Comparison of ENCODE assay signal across 10 mouse cellular contexts in genomic region chr17:26533871-26534372, GRCm38 (mm10). TPM values are rescaled to one million over a fixed set of nuclear protein-coding genes. Genes with fewer than 3 reads are reported as not detected.
DNase-seq lines count a peak whose midpoint lies in the region; ATAC-seq and TF ChIP-seq lines count a peak whose summit lies in the region.
"Had no signal": no experiment of that assay in that cellular context is flagged by ENCODE, and none has a peak within 500 bp of the region (broad histone marks: within the 10 kb centered on the region; RNA-seq: fewer than 3 reads in every experiment).

No protein-coding gene starts in this region.

- H3K27ac ChIP-seq in testis, adult 2 months (ENCODE audit: control insufficient read depth, insufficient read depth, low read depth, low read length): peak overlapping the region; percentile 25; the same call in 1 of the 2 replicates
- H3K27ac ChIP-seq in liver, embryonic 16.5 days (ENCODE audit: low read length): peak overlapping the region; percentile 75
- peak overlapping the region; percentile 73 for H3K27ac ChIP-seq in stomach, postnatal 0 days (replicated peaks)
- H3K27ac ChIP-seq in midbrain, embryonic 14.5 days (replicated peaks; ENCODE audit: low read depth, low read length): no peak overlapping the region

- intact Hi-C loops in left cerebral cortex, postnatal 14 days (cut with DNase I): no loop called here

- no peaks in the 10 kb centered on the region; the same call in 1 of the 2 replicates for H3K4me1 ChIP-seq in testis, adult 2 months (ENCODE audit: control insufficient read depth, insufficient read depth, low read length)
- peaks cover 35% of the 10 kb centered on the region for H3K4me1 ChIP-seq in liver, embryonic 16.5 days (ENCODE audit: control insufficient read depth, low read depth, low read length)
- no peaks in the 10 kb centered on the region for H3K4me1 ChIP-seq in stomach, postnatal 0 days (replicated peaks; ENCODE audit: control insufficient read depth, insufficient read depth)
- H3K4me1 ChIP-seq in midbrain, embryonic 14.5 days (ENCODE audit: control insufficient read depth, insufficient read depth, low read length): no peaks in the 10 kb centered on the region

- DNase-seq in adrenal gland, postnatal 36 days: peak; percentile 41 to 61
- no peak for DNase-seq in adrenal gland, adult 18-20 months (ENCODE audit: low spot score in 2 of 2)
- no peak for DNase-seq in testis, postnatal 14 days (ENCODE audit: low spot score)
- no peak for DNase-seq in stomach, postnatal 0 days (ENCODE audit: low spot score)
- no peak for DNase-seq in left cerebral cortex, postnatal 14 days (ENCODE audit: low spot score in 2 of 2)
- DNase-seq in midbrain, embryonic 14.5 days: no peak
- DNase-seq: layer of hippocampus, postnatal 36 days; right cerebral cortex, postnatal 25 days had no signal

- TF ChIP-seq POLR2A in testis, adult 2 months (IDR thresholded peaks at IDR 0.05; ENCODE audit: control insufficient read depth, low read depth, low read length): no peak

- H3K9me3 ChIP-seq in liver, embryonic 16.5 days (replicated peaks; ENCODE audit: control insufficient read depth, low read length): no peaks in the 10 kb centered on the region
- H3K9me3 ChIP-seq in stomach, postnatal 0 days (ENCODE audit: control insufficient read depth, low read length): no peaks in the 10 kb centered on the region
- H3K9me3 ChIP-seq in midbrain, embryonic 14.5 days (ENCODE audit: control insufficient read depth, low read length): no peaks in the 10 kb centered on the region

- no peak for ATAC-seq in liver, embryonic 16.5 days (ENCODE audit: low read depth)
- ATAC-seq in stomach, postnatal 0 days (ENCODE audit: low FRiP score, low TSS enrichment): peak; percentile 30; the same call in 1 of the 2 replicates
- ATAC-seq in midbrain, embryonic 14.5 days (ENCODE audit: low FRiP score, low TSS enrichment): no peak

- 42% methylated on average over 5 of the region's 5 CpGs for WGBS in liver, embryonic 16.5 days (ENCODE audit: insufficient replicate concordance)
- WGBS in stomach, postnatal 0 days: 29% methylated on average over 5 of the region's 5 CpGs
- WGBS in midbrain, embryonic 14.5 days: 90% methylated on average over 5 of the region's 5 CpGs

- no peak overlapping the region for H3K9ac ChIP-seq in liver, embryonic 16.5 days (ENCODE audit: low read depth, low read length)
- no peak overlapping the region for H3K9ac ChIP-seq in stomach, postnatal 0 days (ENCODE audit: low read length)
- no peak overlapping the region for H3K9ac ChIP-seq in midbrain, embryonic 14.5 days (replicated peaks; ENCODE audit: low read length)

- no peak overlapping the region for H3K4me3 ChIP-seq in testis, adult 2 months (ENCODE audit: control insufficient read depth, low read depth, low read length)
- H3K4me3 ChIP-seq in liver, embryonic 16.5 days (ENCODE audit: low read depth, low read length): no peak overlapping the region
- H3K4me3 ChIP-seq in stomach, postnatal 0 days (ENCODE audit: low read depth, low read length): no peak overlapping the region
- H3K4me3 ChIP-seq in midbrain, embryonic 14.5 days (replicated peaks; ENCODE audit: low read depth, low read length): no peak overlapping the region

- no peak overlapping the region for H3K4me2 ChIP-seq in liver, embryonic 16.5 days (ENCODE audit: low read depth, low read length)
- no peak overlapping the region for H3K4me2 ChIP-seq in stomach, postnatal 0 days (replicated peaks; ENCODE audit: low read depth)
- H3K4me2 ChIP-seq in midbrain, embryonic 14.5 days (ENCODE audit: low read length): no peak overlapping the region

- no peak for TF ChIP-seq CTCF in testis, adult 2 months (IDR thresholded peaks at IDR 0.05; ENCODE audit: control insufficient read depth, insufficient read depth, insufficient replicate concordance, low read depth, low read length)
- no peak for TF ChIP-seq CTCF in stomach, postnatal 0 days (IDR thresholded peaks at IDR 0.05; ENCODE audit: low read depth)

- no peaks in the 10 kb centered on the region for H3K27me3 ChIP-seq in testis, adult 2 months (ENCODE audit: control insufficient read depth, insufficient read depth, low read length)
- no peaks in the 10 kb centered on the region for H3K27me3 ChIP-seq in liver, embryonic 16.5 days (ENCODE audit: control insufficient read depth, insufficient read depth, low read depth, low read length)
- no peaks in the 10 kb centered on the region for H3K27me3 ChIP-seq in stomach, postnatal 0 days (ENCODE audit: control insufficient read depth, insufficient read depth, low read length)
- H3K27me3 ChIP-seq in midbrain, embryonic 14.5 days (ENCODE audit: control insufficient read depth, insufficient read depth, low read length): no peaks in the 10 kb centered on the region

- H3K36me3 ChIP-seq in testis, adult 2 months (ENCODE audit: control insufficient read depth, insufficient read depth, low read length): no peaks in the 10 kb centered on the region
- no peaks in the 10 kb centered on the region for H3K36me3 ChIP-seq in liver, embryonic 16.5 days (ENCODE audit: control insufficient read depth, insufficient read depth)
- H3K36me3 ChIP-seq in stomach, postnatal 0 days (ENCODE audit: control insufficient read depth, insufficient read depth, low read length): no peaks in the 10 kb centered on the region
- no peaks in the 10 kb centered on the region for H3K36me3 ChIP-seq in midbrain, embryonic 14.5 days (ENCODE audit: control insufficient read depth, insufficient read depth, low read length)

- no peak for TF ChIP-seq EP300 in stomach, postnatal 0 days (optimal IDR thresholded peaks at IDR 0.05)

RNA-seq across cellular contexts. Expression of gene Ergic1, which starts 27.4 kb away (rescaled TPM):
- 100 to 1,000 TPM; 159 to 160 TPM for total RNA-seq in adrenal gland, postnatal 36 days (2021)
- 100 to 1,000 TPM; 159 to 166 TPM for total RNA-seq in adrenal gland, adult 18-20 months (2021)
- polyA plus RNA-seq in testis, adult 2 months (2012; rRNA removed): 115 and 122 TPM in 2 replicates
- polyA plus RNA-seq in liver, embryonic 16.5 days (2015; fragmentation: Nextera tagmentation; extraction: Ambion mirVana): 36.0 and 39.0 TPM in 2 replicates
- 64.2 and 65.5 TPM in 2 replicates for polyA plus RNA-seq in stomach, postnatal 0 days (2015; fragmentation: Nextera tagmentation; extraction: Ambion mirVana)
- total RNA-seq in left cerebral cortex, postnatal 14 days (2021): 100 to 1,000 TPM; 180 to 195 TPM
- 117 and 129 TPM in 2 replicates for polyA plus RNA-seq in midbrain, embryonic 14.5 days (2014; fragmentation: Nextera tagmentation; extraction: Ambion mirVana)

RNA-seq across cellular contexts. Expression of gene Dusp1, which starts 28.0 kb away (rescaled TPM):
- 10 to 100 TPM; 56.9 to 62.5 TPM for total RNA-seq in adrenal gland, postnatal 36 days (2021)
- 10 to 100 TPM; 48.7 to 56.1 TPM for total RNA-seq in adrenal gland, adult 18-20 months (2021)
- 19.7 and 24.5 TPM in 2 replicates for polyA plus RNA-seq in testis, adult 2 months (2012; rRNA removed)
- polyA plus RNA-seq in liver, embryonic 16.5 days (2015; fragmentation: Nextera tagmentation; extraction: Ambion mirVana): 22.7 and 25.9 TPM in 2 replicates
- polyA plus RNA-seq in stomach, postnatal 0 days (2015; fragmentation: Nextera tagmentation; extraction: Ambion mirVana): 27.7 and 33.1 TPM in 2 replicates
- 10 to 100 TPM; 28.4 to 33.2 TPM for total RNA-seq in left cerebral cortex, postnatal 14 days (2021)
- 44.2 and 45.8 TPM in 2 replicates for polyA plus RNA-seq in midbrain, embryonic 14.5 days (2014; fragmentation: Nextera tagmentation; extraction: Ambion mirVana)

Comparison
In these comparisons a context has a peak if more than half of its experiments do, and no peak if none do; other contexts are left out.
1. DNase-seq: peak in adrenal gland, postnatal 36 days (2 of 2); none in adrenal gland, adult 18-20 months (0 of 2), testis, postnatal 14 days (single experiment), stomach, postnatal 0 days (single experiment), left cerebral cortex, postnatal 14 days (0 of 2) and midbrain, embryonic 14.5 days (single experiment).